Mouse (Mus musculus): ENCODE measurements around the gene Cacnb1. TPM values are rescaled to one million over a fixed set of nuclear protein-coding genes. Genes with fewer than 3 reads are reported as not detected.

Gene Cacnb1
- polyA plus RNA-seq, 1 experiment from 2014 or later: 16.6 TPM

GRCm38 (mm10) chr11:97952367-97953006 lies 70.3 kb downstream of the Cacnb1 start:
- H3K36me3 ChIP-seq: no peaks in the 10 kb centered on the region
- ATAC-seq (ENCODE audit: insufficient number of reproducible peaks, insufficient read depth, low FRiP score, low TSS enrichment, low read depth): no peak
- H3K4me2 ChIP-seq: no peak overlapping the region
- no peak overlapping the region for H3K27ac ChIP-seq
- 72% methylated on average over 1 of the region's 1 CpGs for WGBS
- 0 out of 2 replicates have a peak, but pooled peaks cover 10% of the 10 kb centered on the region for H3K4me1 ChIP-seq
- H3K9ac ChIP-seq: no peak overlapping the region
- no peak overlapping the region for H3K4me3 ChIP-seq
- H3K9me3 ChIP-seq: no peaks in the 10 kb centered on the region
- no peaks in the 10 kb centered on the region for H3K27me3 ChIP-seq

Small RNA genes lying within 50 kb of the gene (microRNA-seq; reads per million reads assigned to microRNA genes)
- not detected for gene Gm27597

Other genes starting within 250 kb of the Cacnb1 start
- 0.62 and 0.84 TPM in 2 replicates for gene 1700001P01Rik, start 247.1 kb downstream of the Cacnb1 start, polyA plus RNA-seq (2015; fragmentation: Nextera tagmentation; extraction: Ambion mirVana)
- 596 and 632 TPM in 2 replicates for gene Rpl23, start 240.6 kb downstream of the Cacnb1 start, polyA plus RNA-seq (2015; fragmentation: Nextera tagmentation; extraction: Ambion mirVana)
- gene Lasp1, start 224.0 kb downstream of the Cacnb1 start, polyA plus RNA-seq (2015; fragmentation: Nextera tagmentation; extraction: Ambion mirVana): 122 and 131 TPM in 2 replicates
- gene B230217C12Rik, start 182.3 kb downstream of the Cacnb1 start, polyA plus RNA-seq (2015; fragmentation: Nextera tagmentation; extraction: Ambion mirVana): 10.5 and 11.8 TPM in 2 replicates
- 0.66 and 0.84 TPM in 2 replicates for gene Fbxo47, start 138.9 kb downstream of the Cacnb1 start, polyA plus RNA-seq (2015; fragmentation: Nextera tagmentation; extraction: Ambion mirVana)
- 0.18 and 0.34 TPM in 2 replicates for gene Plxdc1, start 36.6 kb downstream of the Cacnb1 start, polyA plus RNA-seq (2015; fragmentation: Nextera tagmentation; extraction: Ambion mirVana)
- 9.6 and 14.7 TPM in 2 replicates for gene Arl5c, start 26.9 kb downstream of the Cacnb1 start, polyA plus RNA-seq (2015; fragmentation: Nextera tagmentation; extraction: Ambion mirVana)
- gene Rpl19, start 3.7 kb upstream of the Cacnb1 start, polyA plus RNA-seq (2015; fragmentation: Nextera tagmentation; extraction: Ambion mirVana): 983 and 1,161 TPM in 2 replicates
- 0.30 and 0.65 TPM in 2 replicates for gene Stac2, start 30.4 kb upstream of the Cacnb1 start, polyA plus RNA-seq (2015; fragmentation: Nextera tagmentation; extraction: Ambion mirVana)
- 22.5 and 28.8 TPM in 2 replicates for gene Fbxl20, start 127.4 kb upstream of the Cacnb1 start, polyA plus RNA-seq (2015; fragmentation: Nextera tagmentation; extraction: Ambion mirVana)
- 78.3 and 78.4 TPM in 2 replicates for gene Med1, start 170.3 kb upstream of the Cacnb1 start, polyA plus RNA-seq (2015; fragmentation: Nextera tagmentation; extraction: Ambion mirVana)
- gene Cdk12, start 180.0 kb upstream of the Cacnb1 start, polyA plus RNA-seq (2015; fragmentation: Nextera tagmentation; extraction: Ambion mirVana): 14.3 and 16.2 TPM in 2 replicates

All from embryonic facial prominence, embryonic 13.5 days (tissue).